Mouse (Mus musculus): ENCODE data around the gene Bmp6. TPM values are rescaled to one million over a fixed set of nuclear protein-coding genes. Genes with fewer than 3 reads are reported as not detected.
A peak's percentile ranks its signal among the peaks of the same experiment; 100 is the strongest.

Bmp6 gene
- total RNA-seq, 2 experiments from 2014 or later = 7.1 to 8.8 TPM

- DNase-seq = no peak
- intact Hi-C loops (cut with DNase I; ENCODE audit: low total_unique reads) = no loop called here
Observed at GRCm38 (mm10) chr13:38408636-38409035, 63.7 kb downstream of the Bmp6 start.

DNA sequence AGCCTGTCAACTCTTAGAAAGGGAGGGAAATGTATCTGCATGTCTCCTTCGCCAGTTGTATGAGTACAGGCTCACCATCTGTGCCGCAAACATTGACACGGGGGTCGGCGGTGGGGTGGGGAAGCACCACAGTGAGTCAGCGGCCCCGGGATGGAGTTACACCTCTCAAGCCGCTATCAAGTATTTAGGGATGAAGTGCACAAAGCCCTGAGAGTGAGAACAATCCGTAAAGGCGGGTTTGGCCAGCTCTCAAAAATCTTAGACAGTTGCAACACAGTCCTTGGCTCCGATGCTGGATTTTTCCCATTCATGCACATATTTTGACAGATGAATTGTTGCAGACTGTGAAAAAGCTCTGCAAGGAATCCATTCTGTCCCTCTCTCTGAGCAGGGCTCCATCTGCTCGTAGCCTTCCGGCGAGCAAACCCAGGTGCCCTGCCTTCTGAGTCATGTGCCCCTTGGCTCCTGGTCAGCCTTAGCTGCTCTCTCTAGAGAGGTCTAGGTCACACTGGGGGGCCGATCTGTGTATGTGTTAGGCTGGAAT, 65.5 kb downstream of the Bmp6 start:
- intact Hi-C loops (cut with DNase I; ENCODE audit: low total_unique reads) = no loop called here
- DNase-seq = peak; percentile 63

- DNase-seq = no peak
- intact Hi-C loops (cut with DNase I; ENCODE audit: low total_unique reads) = no loop called here
Observed at GRCm38 (mm10) chr13:38419781-38420180, 74.9 kb downstream of the Bmp6 start.

GRCm38 (mm10) chr13:38422491-38422890, 77.6 kb downstream of the Bmp6 start:
- no peak for DNase-seq
- intact Hi-C loops (cut with DNase I; ENCODE audit: low total_unique reads) = no loop called here

DNA sequence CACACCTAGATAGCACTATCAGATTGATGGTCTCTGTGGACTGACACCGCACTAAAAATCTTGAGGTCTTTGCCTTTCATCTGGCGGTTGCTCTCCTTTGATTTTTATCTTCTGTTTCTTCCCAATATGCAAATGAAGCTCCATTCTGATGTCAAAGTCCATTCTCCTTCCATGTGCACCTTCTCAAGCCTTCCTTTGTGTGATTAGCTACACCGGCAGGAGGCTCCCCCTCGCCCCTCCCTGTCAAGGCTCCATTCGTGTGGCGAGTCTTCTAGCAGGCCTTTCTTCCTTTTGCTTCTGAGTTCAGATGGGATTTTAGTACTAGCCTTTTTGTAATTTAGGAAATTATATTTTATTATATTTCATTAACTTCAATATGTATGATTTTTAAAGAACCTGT, 80.4 kb downstream of the Bmp6 start:
- intact Hi-C loops (cut with DNase I; ENCODE audit: low total_unique reads) = no loop called here
- DNase-seq = no peak

GRCm38 (mm10) chr13:38429671-38430070, 84.8 kb downstream of the Bmp6 start:
- intact Hi-C loops (cut with DNase I; ENCODE audit: low total_unique reads) = no loop called here
- DNase-seq = no peak

DNA sequence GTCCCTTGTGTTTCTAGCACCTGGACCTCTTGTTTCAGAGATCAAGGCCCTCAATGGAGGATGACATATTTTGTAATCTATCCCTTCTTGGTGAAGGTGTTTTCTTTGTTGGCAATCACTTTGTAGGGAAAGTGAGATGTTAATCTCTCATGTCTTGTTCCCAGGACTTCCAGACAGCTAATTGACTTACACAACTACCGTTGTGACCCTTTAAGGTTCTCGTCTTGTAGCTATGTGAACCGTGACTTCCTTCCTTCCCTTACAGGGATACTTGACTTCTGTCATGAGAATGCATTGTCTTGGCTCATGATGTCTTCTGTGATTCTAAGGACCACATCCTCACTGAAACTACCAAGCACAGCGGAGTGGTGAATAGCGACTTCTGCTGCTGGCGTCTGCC, 85.2 kb downstream of the Bmp6 start:
- no peak for DNase-seq
- intact Hi-C loops (cut with DNase I; ENCODE audit: low total_unique reads) = no loop called here

DNA sequence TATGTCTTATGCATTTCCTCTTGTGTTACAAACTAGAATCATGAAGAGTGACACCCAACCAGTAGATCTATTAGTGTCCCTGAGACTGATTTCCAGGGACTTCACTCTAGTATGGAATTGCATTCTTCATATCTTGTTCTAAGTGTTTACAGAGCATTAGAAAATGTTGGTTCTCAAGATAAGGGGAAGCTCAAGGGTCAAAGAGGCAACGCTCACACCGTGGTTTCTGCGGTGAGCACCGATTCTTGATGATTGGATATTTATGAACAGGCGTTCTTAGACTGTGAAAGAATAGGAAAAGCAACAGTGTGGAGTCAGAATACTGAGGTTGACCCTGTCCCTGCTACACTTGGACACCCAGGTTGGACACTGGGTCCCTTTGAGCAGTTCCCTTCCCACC, 89.9 kb downstream of the Bmp6 start:
- intact Hi-C loops (cut with DNase I; ENCODE audit: low total_unique reads) = loop anchor here (5.0 kb wide), 1 partner anchor 83 kb away; no protein-coding TSS in a partner anchor
- no peak for DNase-seq

DNA sequence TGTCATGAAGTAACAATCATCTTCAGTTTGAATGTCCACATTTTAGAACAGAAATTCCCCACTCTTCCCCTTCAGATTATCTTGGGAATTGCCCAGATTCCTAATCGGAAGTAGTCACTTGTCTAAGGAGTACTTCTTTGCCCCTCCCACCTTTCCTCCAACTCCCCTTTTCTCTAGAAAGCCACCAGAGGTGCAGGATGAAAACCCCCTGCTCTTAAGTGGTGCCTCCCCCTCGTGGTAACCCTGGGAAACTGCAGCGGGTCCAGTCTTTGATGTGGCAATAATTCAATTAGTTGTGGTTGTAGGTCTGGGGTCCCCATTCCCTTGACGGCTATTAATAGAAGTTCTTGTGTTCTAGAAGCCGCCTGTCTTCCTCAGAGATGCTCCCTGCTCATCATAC, 93.0 kb downstream of the Bmp6 start:
- DNase-seq = no peak
- intact Hi-C loops (cut with DNase I; ENCODE audit: low total_unique reads) = loop anchor here (5.0 kb wide), 1 partner anchor 86 kb away; no protein-coding TSS in a partner anchor

DNA sequence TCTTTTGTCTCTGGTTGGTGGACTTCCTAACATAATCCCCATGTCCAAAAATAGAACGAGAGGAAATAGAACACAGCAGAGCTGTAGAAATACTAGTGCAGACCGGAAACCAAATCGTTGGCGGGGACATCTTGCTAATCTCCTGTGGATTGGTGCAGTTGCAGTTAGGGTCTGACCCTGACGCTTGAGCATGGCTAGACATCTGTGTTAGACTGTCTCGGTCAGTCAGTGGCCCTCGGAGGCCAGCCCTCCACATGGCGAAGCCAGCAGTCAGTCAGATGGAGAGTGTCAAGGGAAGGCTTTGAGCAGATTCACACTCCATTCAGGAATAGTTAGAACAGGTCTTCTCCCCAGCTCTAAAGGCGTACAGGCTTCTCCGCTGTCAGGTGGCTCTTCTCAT, 95.3 kb downstream of the Bmp6 start:
- no peak for DNase-seq
- intact Hi-C loops (cut with DNase I; ENCODE audit: low total_unique reads) = no loop called here

GRCm38 (mm10) chr13:38448516-38449015, 103.7 kb downstream of the Bmp6 start:
- DNase-seq = no peak
- intact Hi-C loops (cut with DNase I; ENCODE audit: low total_unique reads) = no loop called here

- intact Hi-C loops (cut with DNase I; ENCODE audit: low total_unique reads) = no loop called here
- no peak for DNase-seq
Observed at GRCm38 (mm10) chr13:38450051-38450971, 105.4 kb downstream of the Bmp6 start.

GRCm38 (mm10) chr13:38451446-38451845, 106.5 kb downstream of the Bmp6 start:
- intact Hi-C loops (cut with DNase I; ENCODE audit: low total_unique reads) = no loop called here
- no peak for DNase-seq

- intact Hi-C loops (cut with DNase I; ENCODE audit: low total_unique reads) = no loop called here
Observed at GRCm38 (mm10) chr13:38463410-38463809, 118.5 kb downstream of the Bmp6 start.

DNA sequence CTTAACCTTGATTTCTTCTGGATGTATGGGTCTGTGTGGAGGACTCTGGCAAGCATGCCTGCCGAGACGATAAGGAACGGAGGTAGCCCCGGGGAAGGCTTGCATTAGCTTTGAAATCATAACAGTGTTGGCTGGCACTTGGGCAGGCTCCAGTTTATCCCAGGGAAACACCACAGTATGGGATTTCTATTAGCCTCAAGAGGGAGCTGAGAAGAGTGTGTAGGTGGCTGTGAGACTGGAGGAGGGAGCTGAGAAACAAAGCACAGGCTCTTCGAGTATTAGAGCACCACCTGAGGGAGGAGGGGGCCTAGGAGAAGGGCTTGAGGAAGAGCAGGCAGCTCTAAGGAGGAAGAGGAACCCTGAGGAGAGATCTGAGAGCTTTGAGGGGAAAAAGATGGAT, 126.0 kb downstream of the Bmp6 start:
- no peak for DNase-seq
- intact Hi-C loops (cut with DNase I; ENCODE audit: low total_unique reads) = no loop called here

More at GRCm38 (mm10) chr13:38463410-38463809, 118.5 kb downstream of the Bmp6 start:
- no peak for DNase-seq

DNA sequence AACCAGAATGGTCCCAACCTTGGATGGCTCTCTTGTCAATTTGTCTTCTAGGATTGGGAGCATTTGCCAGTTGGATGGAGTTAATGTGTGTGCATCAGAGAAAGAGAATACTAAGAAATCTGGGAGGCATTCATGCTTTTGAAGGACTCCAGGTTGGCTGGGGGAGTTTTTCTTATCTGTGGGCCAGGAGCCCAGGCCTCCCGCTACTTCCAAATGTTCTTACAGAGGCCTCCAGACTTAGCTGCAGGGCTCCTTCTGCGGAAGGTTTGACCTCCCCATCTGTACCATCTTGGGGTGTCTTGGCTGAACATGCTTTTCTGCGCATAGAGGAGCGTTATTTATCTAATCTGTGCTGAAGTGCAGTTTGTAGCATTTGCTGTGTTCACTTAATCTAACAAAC, 127.7 kb downstream of the Bmp6 start:
- DNase-seq = no peak
- intact Hi-C loops (cut with DNase I; ENCODE audit: low total_unique reads) = no loop called here

GRCm38 (mm10) chr13:38473497-38473896, 128.6 kb downstream of the Bmp6 start:
- no peak for DNase-seq
- intact Hi-C loops (cut with DNase I; ENCODE audit: low total_unique reads) = no loop called here

GRCm38 (mm10) chr13:38476936-38477335, 132.0 kb downstream of the Bmp6 start:
- DNase-seq = no peak
- intact Hi-C loops (cut with DNase I; ENCODE audit: low total_unique reads) = no loop called here

DNA sequence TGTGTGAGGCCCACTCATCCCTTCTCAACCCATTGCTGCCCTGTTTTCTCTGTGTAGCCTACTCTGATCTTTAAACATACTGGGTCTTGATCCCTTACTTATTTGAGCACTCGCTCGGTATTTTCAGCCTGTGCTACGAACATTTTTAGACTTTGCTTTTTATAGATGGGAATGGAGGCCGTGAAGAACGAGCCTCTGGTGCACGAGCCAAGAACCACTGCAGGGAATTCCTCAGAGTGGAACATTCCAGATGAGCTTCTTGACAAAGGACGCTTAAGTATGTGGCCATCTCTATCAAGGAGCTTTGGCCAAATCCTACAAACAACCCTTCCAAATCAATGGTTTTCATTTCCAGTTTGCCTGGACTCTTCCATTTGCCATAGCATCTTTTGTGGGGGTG, 136.1 kb downstream of the Bmp6 start:
- DNase-seq = no peak
- intact Hi-C loops (cut with DNase I; ENCODE audit: low total_unique reads) = no loop called here

GRCm38 (mm10) chr13:38484701-38485100, 139.8 kb downstream of the Bmp6 start:
- DNase-seq = no peak
- intact Hi-C loops (cut with DNase I; ENCODE audit: low total_unique reads) = no loop called here

- intact Hi-C loops (cut with DNase I; ENCODE audit: low total_unique reads) = no loop called here
- no peak for DNase-seq
Observed at GRCm38 (mm10) chr13:38486767-38487166, 141.9 kb downstream of the Bmp6 start.
